Mouse (Mus musculus): ENCODE data around the gene Sdk2. TPM values are rescaled to one million over a fixed set of nuclear protein-coding genes. Genes with fewer than 3 reads are reported as not detected.

The Sdk2 gene
- polyA plus RNA-seq, 1 experiment from 2014 or later: 4.2 TPM

GRCm38 (mm10) chr11:113798011-113798410 lies 268.8 kb downstream of the Sdk2 start:
- Histone ChIP-seq H3K9me3 (ENCODE audit: control insufficient read depth, low read length) (no peaks in the 10 kb centered on the region), H3K9ac (ENCODE audit: low read depth, low read length) (no peak overlapping the region), H3K27ac (ENCODE audit: low read depth, low read length) (no peak overlapping the region), H3K4me1 (ENCODE audit: control insufficient read depth, insufficient read depth, low read length) (peaks cover 34% of the 10 kb centered on the region), H3K4me3 (ENCODE audit: low read length) (no peak overlapping the region), H3K4me2 (replicated peaks; ENCODE audit: low read depth, low read length) (no peak overlapping the region), H3K27me3 (ENCODE audit: control insufficient read depth, insufficient read depth, low read length) (no peaks in the 10 kb centered on the region), H3K36me3 (ENCODE audit: control insufficient read depth, insufficient read depth, low read length) (no peaks in the 10 kb centered on the region)
- ATAC-seq (ENCODE audit: low FRiP score, low TSS enrichment): no peak
- 67% methylated on average over 6 of the region's 6 CpGs for WGBS

GRCm38 (mm10) chr11:113797014-113797983 lies 269.5 kb downstream of the Sdk2 start:
- Histone ChIP-seq H3K9ac (ENCODE audit: low read depth, low read length) (no peak overlapping the region), H3K4me1 (ENCODE audit: control insufficient read depth, insufficient read depth, low read length) (peaks cover 33% of the 10 kb centered on the region), H3K4me2 (replicated peaks; ENCODE audit: low read depth, low read length) (no peak overlapping the region), H3K36me3 (ENCODE audit: control insufficient read depth, insufficient read depth, low read length) (no peaks in the 10 kb centered on the region), H3K27me3 (ENCODE audit: control insufficient read depth, insufficient read depth, low read length) (no peaks in the 10 kb centered on the region), H3K4me3 (ENCODE audit: low read length) (no peak overlapping the region), H3K27ac (ENCODE audit: low read depth, low read length) (peak overlapping the region; percentile 30; the same call in 1 of the 2 replicates), H3K9me3 (ENCODE audit: control insufficient read depth, low read length) (no peaks in the 10 kb centered on the region)
- peak; percentile 28; the same call in 1 of the 2 replicates for ATAC-seq (ENCODE audit: low FRiP score, low TSS enrichment)
- 53% methylated on average over 19 of the region's 19 CpGs for WGBS

GRCm38 (mm10) chr11:113795846-113796245 lies 271.0 kb downstream of the Sdk2 start:
- H3K4me2 ChIP-seq (replicated peaks; ENCODE audit: low read depth, low read length): no peak overlapping the region
- H3K36me3 ChIP-seq (ENCODE audit: control insufficient read depth, insufficient read depth, low read length): no peaks in the 10 kb centered on the region
- ATAC-seq (ENCODE audit: low FRiP score, low TSS enrichment): no peak
- peaks cover 33% of the 10 kb centered on the region for H3K4me1 ChIP-seq (ENCODE audit: control insufficient read depth, insufficient read depth, low read length)
- H3K27ac ChIP-seq (ENCODE audit: low read depth, low read length): no peak overlapping the region
- H3K9ac ChIP-seq (ENCODE audit: low read depth, low read length): no peak overlapping the region
- no peak overlapping the region for H3K4me3 ChIP-seq (ENCODE audit: low read length)
- no peaks in the 10 kb centered on the region for H3K27me3 ChIP-seq (ENCODE audit: control insufficient read depth, insufficient read depth, low read length)
- H3K9me3 ChIP-seq (ENCODE audit: control insufficient read depth, low read length): no peaks in the 10 kb centered on the region
- 80% methylated on average over 12 of the region's 12 CpGs for WGBS

DNA sequence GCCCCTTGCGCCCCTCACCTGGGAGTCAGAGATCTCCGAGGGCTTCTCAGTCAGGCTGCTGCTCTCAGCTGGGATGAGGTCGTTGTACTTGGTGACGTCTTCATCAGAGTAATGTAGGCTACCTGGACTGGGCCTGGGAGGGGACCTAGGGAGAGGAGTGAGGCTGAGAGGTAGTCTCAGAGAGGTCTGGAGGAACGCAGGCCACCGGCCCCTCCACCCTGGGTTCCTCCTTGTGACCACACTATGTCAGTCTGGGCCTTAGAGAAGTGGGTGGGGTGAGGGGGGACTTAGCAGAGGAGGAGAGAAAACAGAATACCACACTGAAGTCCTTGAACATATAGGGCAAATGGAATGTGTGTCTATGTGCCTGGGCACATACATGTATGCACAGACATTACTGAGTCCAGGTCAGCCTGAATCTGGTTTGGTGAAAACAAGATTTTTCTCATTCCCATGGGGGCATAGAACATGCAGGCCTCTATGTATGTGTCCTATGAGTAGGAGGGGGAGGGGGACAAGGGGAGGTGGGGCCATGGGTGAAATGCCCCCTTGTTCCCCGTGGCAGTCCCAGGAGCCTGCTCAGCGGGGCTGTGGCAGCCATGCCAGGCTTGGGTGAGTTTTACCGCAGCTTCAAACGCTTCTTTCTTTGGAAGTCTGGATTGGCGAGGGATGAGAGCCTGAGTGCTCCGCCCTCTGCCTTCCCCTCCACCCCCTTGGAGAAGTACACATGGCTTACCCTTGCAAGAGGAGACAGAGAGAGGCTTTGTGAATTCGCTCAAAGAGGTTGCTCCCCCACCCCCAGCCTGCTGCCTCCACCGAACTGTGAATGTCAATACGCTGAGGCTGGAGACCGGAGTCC lies 275.3 kb downstream of the Sdk2 start:
- Histone ChIP-seq H3K4me3 (ENCODE audit: low read length) (no peak overlapping the region), H3K36me3 (ENCODE audit: control insufficient read depth, insufficient read depth, low read length) (no peaks in the 10 kb centered on the region), H3K9ac (ENCODE audit: low read depth, low read length) (0 out of 2 replicates have a peak overlapping the region, but pooled peaks have one; percentile 2), H3K27me3 (ENCODE audit: control insufficient read depth, insufficient read depth, low read length) (no peaks in the 10 kb centered on the region), H3K4me1 (ENCODE audit: control insufficient read depth, insufficient read depth, low read length) (peaks cover 31% of the 10 kb centered on the region), H3K4me2 (replicated peaks; ENCODE audit: low read depth, low read length) (no peak overlapping the region), H3K27ac (ENCODE audit: low read depth, low read length) (0 out of 2 replicates have a peak overlapping the region, but pooled peaks have one; percentile 17), H3K9me3 (ENCODE audit: control insufficient read depth, low read length) (no peaks in the 10 kb centered on the region)
- ATAC-seq (ENCODE audit: low FRiP score, low TSS enrichment): 0 out of 2 replicates have a peak, but pooled peaks have one; percentile 32
- 39% methylated on average over 16 of the region's 16 CpGs for WGBS

GRCm38 (mm10) chr11:113789101-113789500 lies 277.7 kb downstream of the Sdk2 start:
- H3K4me2 ChIP-seq (replicated peaks; ENCODE audit: low read depth, low read length): no peak overlapping the region
- no peaks in the 10 kb centered on the region for H3K27me3 ChIP-seq (ENCODE audit: control insufficient read depth, insufficient read depth, low read length)
- no peaks in the 10 kb centered on the region for H3K9me3 ChIP-seq (ENCODE audit: control insufficient read depth, low read length)
- H3K4me1 ChIP-seq (ENCODE audit: control insufficient read depth, insufficient read depth, low read length): peaks cover 52% of the 10 kb centered on the region
- H3K27ac ChIP-seq (ENCODE audit: low read depth, low read length): peak overlapping the region; percentile 70; the same call in 1 of the 2 replicates
- H3K36me3 ChIP-seq (ENCODE audit: control insufficient read depth, insufficient read depth, low read length): no peaks in the 10 kb centered on the region
- no peak overlapping the region for H3K4me3 ChIP-seq (ENCODE audit: low read length)
- no peak overlapping the region for H3K9ac ChIP-seq (ENCODE audit: low read depth, low read length)
- WGBS: 37% methylated on average over 1 of the region's 1 CpGs
- no peak for ATAC-seq (ENCODE audit: low FRiP score, low TSS enrichment)

GRCm38 (mm10) chr11:113788183-113788789 lies 278.6 kb downstream of the Sdk2 start:
- no peak for ATAC-seq (ENCODE audit: low FRiP score, low TSS enrichment)
- Histone ChIP-seq H3K4me1 (ENCODE audit: control insufficient read depth, insufficient read depth, low read length) (peaks cover 52% of the 10 kb centered on the region), H3K4me3 (ENCODE audit: low read length) (no peak overlapping the region), H3K36me3 (ENCODE audit: control insufficient read depth, insufficient read depth, low read length) (no peaks in the 10 kb centered on the region), H3K27me3 (ENCODE audit: control insufficient read depth, insufficient read depth, low read length) (no peaks in the 10 kb centered on the region), H3K4me2 (replicated peaks; ENCODE audit: low read depth, low read length) (no peak overlapping the region), H3K9me3 (ENCODE audit: control insufficient read depth, low read length) (no peaks in the 10 kb centered on the region), H3K27ac (ENCODE audit: low read depth, low read length) (peak overlapping the region; percentile 70; the same call in 1 of the 2 replicates), H3K9ac (ENCODE audit: low read depth, low read length) (0 out of 2 replicates have a peak overlapping the region, but pooled peaks have one; percentile 23)
- 73% methylated on average over 2 of the region's 2 CpGs for WGBS

- 83% methylated on average over 13 of the region's 13 CpGs for WGBS
- ATAC-seq (ENCODE audit: low FRiP score, low TSS enrichment): no peak
Measured at GRCm38 (mm10) chr11:113787432-113788182, 279.2 kb downstream of the Sdk2 start.

DNA sequence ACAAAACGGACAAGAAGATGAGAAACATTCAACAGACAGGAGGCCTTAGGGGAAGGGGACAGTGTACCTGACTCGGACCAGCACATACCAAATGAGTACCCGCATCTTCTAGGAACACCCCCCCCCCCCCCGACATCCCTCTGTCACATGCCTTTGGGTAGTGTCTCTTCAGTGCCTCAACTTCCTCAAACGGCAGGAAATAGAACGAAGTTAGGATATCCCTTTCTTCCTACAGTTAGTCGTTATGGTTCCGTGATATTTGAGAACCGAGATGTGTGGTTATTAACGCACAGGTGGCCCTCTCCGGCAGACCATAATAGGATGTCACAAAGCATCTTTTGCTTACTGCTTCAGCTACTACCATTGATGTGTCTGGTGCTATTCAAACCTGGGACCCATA lies 279.8 kb downstream of the Sdk2 start:
- Histone ChIP-seq H3K4me3 (ENCODE audit: low read length) (no peak overlapping the region), H3K36me3 (ENCODE audit: control insufficient read depth, insufficient read depth, low read length) (no peaks in the 10 kb centered on the region), H3K27me3 (ENCODE audit: control insufficient read depth, insufficient read depth, low read length) (no peaks in the 10 kb centered on the region), H3K9me3 (ENCODE audit: control insufficient read depth, low read length) (no peaks in the 10 kb centered on the region), H3K4me1 (ENCODE audit: control insufficient read depth, insufficient read depth, low read length) (peaks cover 54% of the 10 kb centered on the region), H3K4me2 (replicated peaks; ENCODE audit: low read depth, low read length) (no peak overlapping the region), H3K9ac (ENCODE audit: low read depth, low read length) (no peak overlapping the region), H3K27ac (ENCODE audit: low read depth, low read length) (peak overlapping the region; percentile 99)
- ATAC-seq (ENCODE audit: low FRiP score, low TSS enrichment): no peak
- WGBS: 82% methylated on average over 11 of the region's 11 CpGs

More at GRCm38 (mm10) chr11:113787432-113788182, 279.2 kb downstream of the Sdk2 start:
- no peaks in the 10 kb centered on the region for H3K27me3 ChIP-seq (ENCODE audit: control insufficient read depth, insufficient read depth, low read length)
- no peak overlapping the region for H3K4me2 ChIP-seq (replicated peaks; ENCODE audit: low read depth, low read length)
- no peak overlapping the region for H3K9ac ChIP-seq (ENCODE audit: low read depth, low read length)
- no peaks in the 10 kb centered on the region for H3K36me3 ChIP-seq (ENCODE audit: control insufficient read depth, insufficient read depth, low read length)
- 0 out of 2 replicates have a peak overlapping the region, but pooled peaks have one; percentile 27 for H3K27ac ChIP-seq (ENCODE audit: low read depth, low read length)
- no peaks in the 10 kb centered on the region for H3K9me3 ChIP-seq (ENCODE audit: control insufficient read depth, low read length)
- peaks cover 52% of the 10 kb centered on the region for H3K4me1 ChIP-seq (ENCODE audit: control insufficient read depth, insufficient read depth, low read length)
- no peak overlapping the region for H3K4me3 ChIP-seq (ENCODE audit: low read length)
